Mouse (Mus musculus) c-Kit-positive CD71-negative TER-119-negative erythroid progenitor cells, embryonic 14.5 days (primary cell): ENCODE results near the gene Olfr643.

Experiments used
- DNase-seq: peaks from one replicate; pipeline ENCODE4 v3.0.0-alpha.2; 2013; ENCODE audit warnings: low read depth

Gene Olfr643

GRCm38 (mm10) chr7:104137305-104137704, at the start of gene Olfr643:
TSS of gene Olfr643 (minus strand) at chr7:104137405.
- no peak for DNase-seq

GRCm38 (mm10) chr7:104183292-104183691, 46.1 kb upstream of the Olfr643 start, which contains the start of gene Olfr648:
TSS of gene Olfr648 (minus strand) at chr7:104183392.
- no peak for DNase-seq

GRCm38 (mm10) chr7:104179074-104179473, 41.9 kb upstream of the Olfr643 start:
- DNase-seq: no peak

- no peak for DNase-seq
These were observed 41.3 kb upstream of the Olfr643 start for GRCm38 (mm10) chr7:104178422-104179054.

GRCm38 (mm10) chr7:104175085-104175484, 37.9 kb upstream of the Olfr643 start:
- no peak for DNase-seq

- peak; percentile 44 for DNase-seq
These were observed 32.5 kb upstream of the Olfr643 start for GRCm38 (mm10) chr7:104169634-104170204.

GRCm38 (mm10) chr7:104167105-104167504, 29.9 kb upstream of the Olfr643 start:
- peak; percentile 12 for DNase-seq

GRCm38 (mm10) chr7:104150456-104150855, 13.3 kb upstream of the Olfr643 start, which contains the start of gene Ubqlnl:
TSS of gene Ubqlnl (minus strand) at chr7:104150556.
- no peak for DNase-seq

- no peak for DNase-seq
These were observed 6.0 kb upstream of the Olfr643 start, which contains the start of gene Ubqln3 for GRCm38 (mm10) chr7:104143179-104143578. TSS of gene Ubqln3 (minus strand) at chr7:104143279.

GRCm38 (mm10) chr7:104129726-104130125, 7.5 kb downstream of the Olfr643 start, which contains the start of gene Ubqln5:
TSS of gene Ubqln5 (minus strand) at chr7:104129826.
- DNase-seq: no peak

- no peak for DNase-seq
These were observed 32.5 kb downstream of the Olfr643 start, which contains the start of gene Olfr646 for GRCm38 (mm10) chr7:104104757-104104972. TSS of gene Olfr646 (plus strand) at chr7:104104873.

GRCm38 (mm10) chr7:104103913-104104756, 33.1 kb downstream of the Olfr643 start:
- no peak for DNase-seq

- DNase-seq: no peak
These were observed 51.8 kb downstream of the Olfr643 start, which contains the start of gene Olfr645 for GRCm38 (mm10) chr7:104085365-104085764. TSS of gene Olfr645 (minus strand) at chr7:104085465.

GRCm38 (mm10) chr7:104071769-104072168, 65.4 kb downstream of the Olfr643 start, which contains the start of gene Olfr644:
TSS of gene Olfr644 (minus strand) at chr7:104071869.
- no peak for DNase-seq

- DNase-seq: no peak
These were observed 75.9 kb downstream of the Olfr643 start, which contains the start of gene 4930516K23Rik for GRCm38 (mm10) chr7:104061345-104061744. TSS of gene 4930516K23Rik (minus strand) at chr7:104061445.

- DNase-seq: no peak
These were observed 78.0 kb downstream of the Olfr643 start for GRCm38 (mm10) chr7:104059215-104059614.

GRCm38 (mm10) chr7:104052566-104052965, 84.6 kb downstream of the Olfr643 start, which contains the start of gene Olfr642:
TSS of gene Olfr642 (minus strand) at chr7:104052666.
- no peak for DNase-seq

GRCm38 (mm10) chr7:104050745-104051144, 86.5 kb downstream of the Olfr643 start:
- no peak for DNase-seq

GRCm38 (mm10) chr7:104035145-104035544, 102.1 kb downstream of the Olfr643 start, which contains the start of gene Olfr641:
TSS of gene Olfr641 (plus strand) at chr7:104035445.
- no peak for DNase-seq

- no peak for DNase-seq
These were observed 110.2 kb downstream of the Olfr643 start for GRCm38 (mm10) chr7:104026978-104027377.

- no peak for DNase-seq
These were observed 111.7 kb downstream of the Olfr643 start, which contains the start of gene Olfr640 for GRCm38 (mm10) chr7:104025473-104025872. TSS of gene Olfr640 (minus strand) at chr7:104025573.

GRCm38 (mm10) chr7:104021651-104022050, 115.6 kb downstream of the Olfr643 start:
- no peak for DNase-seq
